Mouse (Mus musculus) left cerebral cortex, adult 9 months (tissue): ENCODE results near the gene Serpina1b.
A peak's percentile ranks its signal among the peaks of the same experiment; 100 is the strongest.
"Not testable (repeated sequence)": the region's sequence is repeated elsewhere in the genome, so short reads cannot be mapped to it uniquely, and the experiment has no call there.

ENCODE experiments used
- DNase-seq, 2 experiments: peaks; one replicate each; pipeline ENCODE4 v3.0.0; 2022; ENCODE audit warnings: low spot score in 2 of 2

Gene Serpina1b

DNA sequence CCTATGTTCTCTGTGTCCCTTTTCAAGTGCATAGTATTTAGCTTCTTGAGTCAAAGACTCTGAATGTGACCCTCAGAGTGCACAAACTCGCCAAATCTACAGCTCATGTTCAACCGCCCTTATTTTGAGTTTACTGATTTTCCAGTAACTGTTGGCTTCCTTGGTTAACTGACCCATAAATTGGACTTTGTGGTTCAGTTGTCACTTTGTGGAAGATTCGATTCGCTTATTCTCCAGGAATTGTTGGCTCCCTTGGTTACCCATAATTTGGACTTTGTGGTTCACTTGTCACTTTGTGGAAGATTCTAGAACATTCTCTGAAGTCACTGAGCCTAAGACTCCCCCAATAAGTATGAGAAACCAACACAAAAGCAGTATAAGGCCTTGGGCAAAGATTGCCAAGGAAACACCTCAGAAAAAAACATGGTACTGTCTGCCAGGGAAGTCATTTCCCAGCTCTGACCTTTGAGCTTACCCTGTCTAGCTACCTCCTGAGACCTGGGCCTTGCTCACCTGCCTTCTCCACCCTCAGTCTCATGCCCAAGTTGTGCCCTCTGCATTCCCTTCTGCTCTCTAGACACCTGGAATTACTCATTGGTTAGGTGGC is 129.9 kb downstream of the Serpina1b start:
- no peak for DNase-seq

DNA sequence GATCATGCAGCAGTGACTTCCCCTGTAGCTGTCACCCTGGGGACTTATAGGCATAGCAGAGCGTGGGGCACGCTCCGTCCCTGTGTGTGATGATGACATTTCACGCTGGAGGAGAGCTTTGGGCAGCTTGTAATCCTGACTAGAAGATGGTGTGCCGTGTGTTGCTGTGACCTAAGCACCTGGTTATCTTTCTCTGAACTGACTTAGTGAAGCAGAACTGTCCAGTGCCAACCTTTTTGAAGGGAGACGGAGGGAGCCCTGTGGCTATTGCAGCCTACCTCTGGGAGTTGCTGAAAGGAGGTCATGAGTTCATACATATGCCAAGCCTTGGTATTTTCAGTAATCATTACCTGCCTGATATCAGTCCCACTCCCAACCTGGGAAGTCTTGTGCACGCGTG is 134.7 kb downstream of the Serpina1b start, which contains the start of gene Serpina1f:
Gene Serpina1f, minus strand, starts transcription at position 101 of the 400 bp plus-strand sequence.
- no peak for DNase-seq

DNA sequence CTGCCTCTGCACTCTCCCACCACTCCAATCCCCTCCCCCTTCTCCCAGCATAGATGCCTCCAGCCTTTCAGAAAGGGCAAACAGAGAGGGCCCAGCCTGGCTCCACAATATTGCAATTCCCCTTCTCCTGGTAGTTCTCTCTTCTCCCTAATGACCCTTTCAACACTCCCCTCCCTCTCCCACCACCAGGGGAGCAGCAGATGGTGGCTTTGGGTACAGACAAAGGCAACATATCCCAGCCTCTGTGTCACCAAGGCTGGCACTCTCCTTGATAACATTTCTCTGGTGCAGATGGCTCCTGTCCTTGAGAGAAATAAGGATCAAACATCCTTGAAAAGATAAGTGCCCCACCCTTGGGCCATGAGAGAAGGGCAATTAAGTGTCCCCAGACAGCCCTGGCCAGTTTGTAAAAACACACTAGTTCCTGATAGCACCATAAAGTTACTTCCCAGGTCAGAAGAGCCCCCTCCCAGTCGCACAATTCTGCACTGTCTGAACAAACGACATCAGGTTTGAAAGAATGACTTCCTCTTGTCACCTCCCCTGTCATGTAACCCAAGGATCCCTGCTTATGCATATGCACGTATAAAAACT is 141.9 kb downstream of the Serpina1b start:
- DNase-seq = no peak

DNA sequence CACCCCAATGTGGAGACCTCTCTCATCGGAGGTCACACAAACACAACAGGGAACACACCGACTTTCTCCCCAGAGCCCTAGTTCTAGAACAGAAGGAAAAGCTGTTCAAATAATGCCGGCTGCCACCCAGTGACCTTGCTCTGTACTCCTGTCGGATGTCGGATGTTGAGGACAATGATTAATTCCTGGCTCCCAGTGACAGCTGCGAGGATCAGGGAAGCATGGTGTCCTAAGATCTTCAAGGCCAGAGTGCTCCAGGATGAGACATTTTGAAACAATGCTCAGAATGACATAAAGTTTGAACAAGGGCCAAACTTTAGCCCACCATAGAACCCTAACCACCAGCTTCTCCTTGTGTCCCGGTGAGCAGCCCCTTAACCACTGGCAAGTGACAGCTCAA is 143.2 kb downstream of the Serpina1b start:
- no peak for DNase-seq

DNA sequence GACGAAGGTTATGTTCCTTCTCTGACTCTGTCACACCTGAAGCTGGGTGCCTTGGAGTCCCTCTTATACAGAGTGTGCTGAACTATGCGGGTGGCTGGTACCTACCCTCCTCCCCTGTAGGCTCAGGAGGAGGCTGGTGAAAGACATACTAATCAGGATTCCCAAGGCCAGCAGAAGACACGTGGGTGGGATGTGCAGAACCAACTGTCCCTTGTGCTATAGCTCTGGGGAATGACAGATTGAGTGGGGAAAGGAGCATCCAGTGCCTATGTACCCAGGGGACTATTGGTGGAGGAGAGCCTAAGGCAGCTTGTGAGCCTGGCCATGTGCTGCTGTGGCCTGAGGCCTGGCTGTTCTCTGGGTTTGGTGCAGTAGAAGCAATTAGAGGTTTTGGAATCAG is 144.1 kb downstream of the Serpina1b start:
- DNase-seq = peak; percentile 25 to 51

DNA sequence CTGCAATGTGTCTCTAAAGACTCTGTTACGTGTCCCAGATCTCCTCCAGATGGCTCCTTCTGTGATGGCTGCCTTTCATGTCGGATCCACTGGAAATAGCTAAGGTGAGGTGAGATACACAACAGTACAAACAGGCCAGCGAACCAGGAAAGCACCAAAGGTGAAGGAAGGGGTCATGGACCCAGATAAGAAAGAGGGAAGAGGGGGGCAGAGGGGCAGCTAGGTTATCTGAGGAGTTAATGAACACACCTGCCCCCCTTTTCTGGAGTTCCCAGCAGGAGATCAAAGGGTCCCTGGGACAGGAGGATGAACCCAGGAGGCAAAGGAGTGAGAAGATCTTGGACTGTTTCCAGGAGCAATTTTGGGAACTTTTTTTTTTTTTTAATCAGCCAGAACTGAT is 144.8 kb downstream of the Serpina1b start:
- no peak for DNase-seq

DNA sequence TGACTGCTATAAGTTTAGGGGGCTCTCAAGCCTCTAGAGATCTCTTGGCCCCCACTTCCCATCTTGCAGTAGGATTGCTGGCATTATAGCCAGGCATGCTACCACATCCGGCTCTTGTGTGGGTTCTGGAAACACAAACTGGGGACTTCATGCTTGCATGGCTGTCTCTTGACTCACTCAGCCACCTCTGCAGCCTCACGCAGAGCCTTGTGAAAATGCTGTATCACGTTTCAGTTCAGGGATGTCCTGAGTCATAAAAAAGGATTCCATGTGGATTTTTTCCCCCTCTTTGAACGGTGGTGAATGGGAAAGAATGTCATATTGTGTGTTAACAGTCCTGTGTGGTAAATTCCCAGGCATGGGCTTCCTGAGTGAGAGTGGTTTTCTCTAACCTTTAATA is 146.4 kb downstream of the Serpina1b start:
- DNase-seq = no peak

DNA sequence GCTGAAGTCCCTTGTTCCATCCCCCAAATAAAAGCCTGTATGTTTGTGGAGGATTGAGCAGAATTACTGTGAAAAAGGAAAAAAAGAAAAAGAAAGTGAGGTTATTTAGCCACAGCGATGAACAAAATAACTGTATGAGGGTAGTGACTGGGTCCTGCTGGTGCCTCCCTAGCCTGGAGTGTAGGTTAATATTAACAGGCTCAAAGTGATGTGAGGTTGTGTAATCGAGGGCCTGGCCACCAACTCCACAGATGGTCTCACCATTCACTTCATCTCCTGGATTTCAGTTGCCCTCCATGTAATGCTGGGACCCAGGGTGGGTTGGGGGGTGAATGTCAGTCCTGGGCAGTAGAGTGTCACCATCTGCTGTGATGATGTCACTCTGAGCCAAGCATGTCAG is 148.4 kb downstream of the Serpina1b start:
- DNase-seq = no peak

DNA sequence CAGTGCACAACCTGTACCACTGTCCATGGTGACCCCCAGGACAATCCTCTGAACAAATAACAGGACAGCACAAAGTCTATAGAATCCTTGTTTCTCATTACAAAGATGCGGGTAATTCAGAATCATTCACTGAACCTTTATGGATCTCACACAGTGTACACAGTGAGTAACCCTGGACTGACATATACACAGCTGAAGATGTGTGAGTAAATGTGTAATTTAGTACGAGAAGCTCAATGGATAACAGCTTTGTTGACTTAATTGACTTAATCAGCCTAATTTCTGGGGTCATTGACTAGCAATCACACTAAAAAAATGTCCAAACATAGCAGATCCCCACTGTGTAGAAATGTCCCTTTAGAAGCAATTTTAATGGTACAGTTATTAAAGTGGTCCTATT is 149.0 kb downstream of the Serpina1b start:
- DNase-seq = no peak

DNA sequence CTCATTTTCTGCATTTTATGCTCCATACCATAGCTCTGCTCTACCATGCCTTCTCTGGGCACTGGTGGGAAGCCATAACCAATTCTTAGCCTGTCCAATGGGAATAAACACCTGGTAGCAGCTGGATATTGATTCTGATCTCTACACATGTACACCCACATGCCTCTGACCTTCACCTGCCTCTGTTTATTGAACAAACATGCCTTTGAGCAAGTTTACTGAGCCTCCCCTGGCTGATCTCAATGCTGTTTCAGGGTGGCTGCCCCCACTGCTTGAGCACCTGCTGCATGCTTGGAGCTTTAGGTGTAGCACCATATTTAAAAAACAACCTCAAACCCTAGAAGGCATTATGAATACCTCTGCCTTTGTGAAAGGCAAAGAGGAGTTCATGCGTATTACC is 150.3 kb downstream of the Serpina1b start:
- DNase-seq = not testable (repeated sequence)
